Mouse (Mus musculus) heart, embryonic 13.5 days (tissue): Measurements from ENCODE around the gene Fasn. TPM values are rescaled to one million over a fixed set of nuclear protein-coding genes. Genes with fewer than 3 reads are reported as not detected.
"Not testable (repeated sequence)": the region's sequence is repeated elsewhere in the genome, so short reads cannot be mapped to it uniquely, and the experiment has no call there.

Experiments
- ATAC-seq: fragments of 200-750 bp; cut with Nextera tagmentation; 2 replicates; pipeline ENCODE4 v1.8.0; 2017; ENCODE audit warnings: moderate TSS enrichment; ENCODE audit not compliant: insufficient number of reproducible peaks, low FRiP score, low TSS enrichment; ENCODE audit errors: extremely low read depth
- H3K27ac ChIP-seq: fragments of 300-500 bp; sonication (generic); replicated peaks from 2 replicates; pipeline ENCODE4 v1.5.1; 2015; ENCODE audit warnings: moderate library complexity, mild to moderate bottlenecking, inconsistent platforms
- H3K27me3 ChIP-seq: fragments of 300-500 bp; sonication (generic); replicated peaks from 2 replicates; pipeline ENCODE4 v1.6.1; 2015; ENCODE audit warnings: mild to moderate bottlenecking, inconsistent platforms
- H3K36me3 ChIP-seq: fragments of 300-500 bp; sonication (generic); 2 replicates; pipeline ENCODE4 v1.6.1; 2015; ENCODE audit warnings: mild to moderate bottlenecking, inconsistent platforms
- H3K4me1 ChIP-seq: fragments of 300-500 bp; sonication (generic); 2 replicates; pipeline ENCODE4 v1.6.1; 2015; ENCODE audit warnings: inconsistent platforms
- H3K4me2 ChIP-seq: fragments of 300-500 bp; sonication (generic); 2 replicates; pipeline ENCODE4 v1.6.1; 2015; ENCODE audit warnings: inconsistent platforms, mild to moderate bottlenecking, moderate library complexity
- H3K4me3 ChIP-seq: fragments of 300-500 bp; sonication (generic); 2 replicates; pipeline ENCODE4 v1.5.1; 2015; ENCODE audit warnings: moderate library complexity, mild to moderate bottlenecking, inconsistent platforms
- H3K9ac ChIP-seq: fragments of 300-500 bp; sonication (generic); 2 replicates; pipeline ENCODE4 v1.6.1; 2015; ENCODE audit warnings: inconsistent platforms, mild to moderate bottlenecking, moderate library complexity
- H3K9me3 ChIP-seq: fragments of 300-500 bp; sonication (generic); 2 replicates; pipeline ENCODE4 v1.6.1; 2016; ENCODE audit warnings: inconsistent platforms
- WGBS: fragments of 180-500 bp; shearing (Covaris S2); methylation state at CpG from one replicate; pipeline ENCODE4 v1.1.7; 2015; ENCODE audit warnings: mixed read lengths; 5-methylcytosine and 5-hydroxymethylcytosine counted together
- polyA plus RNA-seq: library from polyadenylated mRNA; unstranded; fragments of >200 nt; fragmentation: Nextera tagmentation; extraction: Ambion mirVana; gene quantifications from 2 replicates; pipeline ENCODE4 v1.2.1, GENCODE M21; 2015

Fasn gene
- polyA plus RNA-seq: 23.2 and 26.4 TPM in 2 replicates

GRCm38 (mm10) chr11:120823956-120824786 is at the start of gene Fasn:
Fasn (minus strand) TSS chr11:120824547.
- peak within 1 kb of the TSS; percentile 94 for H3K9ac ChIP-seq
- H3K4me3 ChIP-seq: peak within 1 kb of the TSS; percentile 74
- H3K36me3 ChIP-seq: peaks cover 33% of the 10 kb centered on the region
- WGBS: under 1% methylated on average over 99 of the region's 109 CpGs
- H3K4me1 ChIP-seq: peaks cover 44% of the 10 kb centered on the region
- H3K4me2 ChIP-seq: peak within 1 kb of the TSS; percentile 98
- ATAC-seq: peak; percentile 80
- peak within 1 kb of the TSS; percentile 94 for H3K27ac ChIP-seq
- no peaks in the 10 kb centered on the region for H3K9me3 ChIP-seq
- no peaks in the 10 kb centered on the region for H3K27me3 ChIP-seq

GRCm38 (mm10) chr11:120873206-120873605 is 48.9 kb upstream of the Fasn start:
- no peaks in the 10 kb centered on the region for H3K27me3 ChIP-seq
- no peak overlapping the region for H3K4me2 ChIP-seq
- no peaks in the 10 kb centered on the region for H3K4me1 ChIP-seq
- H3K9ac ChIP-seq: no peak overlapping the region
- no peak overlapping the region for H3K4me3 ChIP-seq
- H3K27ac ChIP-seq: no peak overlapping the region
- 78% methylated on average over 6 of the region's 6 CpGs for WGBS
- no peaks in the 10 kb centered on the region for H3K9me3 ChIP-seq
- H3K36me3 ChIP-seq: peaks cover 21% of the 10 kb centered on the region
- ATAC-seq: no peak

GRCm38 (mm10) chr11:120871521-120871920 is 47.2 kb upstream of the Fasn start:
- Histone ChIP-seq H3K4me2 (no peak overlapping the region), H3K9ac (no peak overlapping the region), H3K27me3 (no peaks in the 10 kb centered on the region), H3K9me3 (no peaks in the 10 kb centered on the region), H3K36me3 (peaks cover 5% of the 10 kb centered on the region), H3K27ac (no peak overlapping the region), H3K4me1 (no peaks in the 10 kb centered on the region), H3K4me3 (no peak overlapping the region)
- no peak for ATAC-seq
- 87% methylated on average over 9 of the region's 9 CpGs for WGBS

DNA sequence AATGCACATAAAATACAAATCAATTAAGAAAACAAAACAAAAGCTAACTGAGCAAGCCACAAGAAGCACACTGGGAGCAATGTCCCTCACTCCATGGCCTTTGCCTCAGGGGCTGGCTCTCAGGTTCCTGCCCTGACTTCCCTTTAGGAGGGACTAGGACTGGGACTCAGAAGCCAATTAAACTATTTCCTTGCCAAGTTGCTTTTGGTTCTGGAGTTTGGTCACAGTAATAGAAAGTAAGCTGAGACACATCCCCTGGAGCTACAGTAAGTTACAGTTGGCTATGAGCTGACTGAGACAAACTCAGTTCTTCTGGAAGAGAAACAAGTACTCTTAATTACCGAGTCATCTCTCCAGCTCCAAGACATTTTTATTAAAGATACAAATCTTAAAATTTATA is 41.5 kb upstream of the Fasn start:
- Histone ChIP-seq H3K4me3 (no peak overlapping the region), H3K4me2 (no peak overlapping the region), H3K27me3 (no peaks in the 10 kb centered on the region), H3K36me3 (peaks cover 10% of the 10 kb centered on the region), H3K9me3 (no peaks in the 10 kb centered on the region), H3K9ac (no peak overlapping the region), H3K4me1 (no peaks in the 10 kb centered on the region), H3K27ac (no peak overlapping the region)
- WGBS: 85% methylated on average over 1 of the region's 1 CpGs
- no peak for ATAC-seq

- 71% methylated on average over 10 of the region's 10 CpGs for WGBS
Observed at GRCm38 (mm10) chr11:120862819-120863218, 38.5 kb upstream of the Fasn start.

DNA sequence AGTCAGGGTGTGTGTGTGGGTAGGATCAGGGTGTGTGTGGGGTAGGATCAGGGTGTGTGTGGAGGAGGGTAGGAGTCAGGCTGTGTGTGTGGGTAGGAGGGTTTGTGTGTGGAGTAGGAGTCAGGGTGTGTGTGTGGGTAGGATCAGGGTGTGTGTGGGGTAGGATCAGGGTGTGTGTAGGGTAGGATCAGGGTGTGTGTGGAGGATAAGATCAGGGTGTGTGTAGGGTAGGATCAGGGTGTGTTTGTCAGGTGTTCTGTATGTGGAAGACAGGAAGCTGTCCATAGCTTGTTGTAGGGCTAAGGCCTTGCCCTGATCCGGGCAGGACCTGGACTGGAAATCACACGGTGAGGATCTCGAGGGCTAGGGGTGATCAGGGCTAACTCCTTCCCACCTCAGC is 31.6 kb upstream of the Fasn start:
- not testable (repeated sequence) for H3K27me3 ChIP-seq, H3K27ac ChIP-seq, H3K4me3 ChIP-seq, ATAC-seq, H3K4me2 ChIP-seq, H3K9ac ChIP-seq, H3K9me3 ChIP-seq
- H3K4me1 ChIP-seq: peaks cover 24% of the 10 kb centered on the region
- peaks cover 30% of the 10 kb centered on the region for H3K36me3 ChIP-seq
- 87% methylated on average over 3 of the region's 3 CpGs for WGBS

More at GRCm38 (mm10) chr11:120862819-120863218, 38.5 kb upstream of the Fasn start:
- no peaks in the 10 kb centered on the region for H3K27me3 ChIP-seq
- H3K4me2 ChIP-seq: no peak overlapping the region
- H3K36me3 ChIP-seq: peaks cover 35% of the 10 kb centered on the region
- H3K4me1 ChIP-seq: no peaks in the 10 kb centered on the region
- ATAC-seq: no peak
- H3K9me3 ChIP-seq: no peaks in the 10 kb centered on the region
- H3K4me3 ChIP-seq: no peak overlapping the region
- no peak overlapping the region for H3K9ac ChIP-seq
- H3K27ac ChIP-seq: no peak overlapping the region

- Histone ChIP-seq H3K9ac (no peak overlapping the region), H3K27ac (no peak overlapping the region), H3K4me2 (no peak overlapping the region), H3K4me3 (no peak overlapping the region), H3K4me1 (peaks cover 31% of the 10 kb centered on the region), H3K36me3 (peaks cover 11% of the 10 kb centered on the region), H3K9me3 (no peaks in the 10 kb centered on the region), H3K27me3 (no peaks in the 10 kb centered on the region)
- no peak for ATAC-seq
- 74% methylated on average over 4 of the region's 4 CpGs for whole genome bisulfite sequencing
Observed at GRCm38 (mm10) chr11:120853788-120854187, 29.4 kb upstream of the Fasn start.

DNA sequence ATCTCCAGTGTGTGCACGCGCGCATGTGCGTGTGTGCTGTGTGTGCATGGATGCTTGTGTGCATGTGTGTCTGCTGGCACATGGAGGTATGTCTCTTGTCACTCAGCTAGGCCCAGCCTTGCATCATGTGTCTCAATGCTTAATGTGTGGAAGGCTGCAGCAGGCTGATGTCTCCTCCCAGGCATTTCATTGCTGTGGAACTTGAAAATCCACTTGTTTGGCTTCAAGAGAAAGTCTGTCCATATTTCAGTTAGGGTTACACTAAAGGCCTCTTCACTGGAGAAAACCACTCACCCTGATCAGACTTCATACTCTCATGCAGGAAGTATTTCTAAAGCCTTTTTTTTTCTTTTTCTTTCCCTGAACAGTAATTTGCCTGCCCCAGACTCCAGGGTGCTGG is 28.8 kb upstream of the Fasn start:
- Histone ChIP-seq H3K27me3 (no peaks in the 10 kb centered on the region), H3K27ac (no peak overlapping the region), H3K36me3 (peaks cover 5% of the 10 kb centered on the region), H3K9me3 (no peaks in the 10 kb centered on the region), H3K4me3 (no peak overlapping the region), H3K4me2 (no peak overlapping the region), H3K9ac (peak overlapping the region; percentile 13; the same call in 1 of the 2 replicates), H3K4me1 (peaks cover 31% of the 10 kb centered on the region)
- WGBS: 94% methylated on average over 4 of the region's 4 CpGs
- no peak for ATAC-seq

- peak overlapping the region; percentile 51 for H3K27ac ChIP-seq
- H3K36me3 ChIP-seq: no peaks in the 10 kb centered on the region; the same call in 1 of the 2 replicates
- 46% methylated on average over 11 of the region's 11 CpGs for WGBS
- H3K27me3 ChIP-seq: no peaks in the 10 kb centered on the region
- H3K9me3 ChIP-seq: no peaks in the 10 kb centered on the region
- H3K9ac ChIP-seq: 0 out of 2 replicates have a peak overlapping the region, but pooled peaks have one; percentile 13
- no peak overlapping the region for H3K4me3 ChIP-seq
- no peak for ATAC-seq
- peaks cover 31% of the 10 kb centered on the region for H3K4me1 ChIP-seq
- no peak overlapping the region for H3K4me2 ChIP-seq
Observed at GRCm38 (mm10) chr11:120852083-120852935, 28.0 kb upstream of the Fasn start.

DNA sequence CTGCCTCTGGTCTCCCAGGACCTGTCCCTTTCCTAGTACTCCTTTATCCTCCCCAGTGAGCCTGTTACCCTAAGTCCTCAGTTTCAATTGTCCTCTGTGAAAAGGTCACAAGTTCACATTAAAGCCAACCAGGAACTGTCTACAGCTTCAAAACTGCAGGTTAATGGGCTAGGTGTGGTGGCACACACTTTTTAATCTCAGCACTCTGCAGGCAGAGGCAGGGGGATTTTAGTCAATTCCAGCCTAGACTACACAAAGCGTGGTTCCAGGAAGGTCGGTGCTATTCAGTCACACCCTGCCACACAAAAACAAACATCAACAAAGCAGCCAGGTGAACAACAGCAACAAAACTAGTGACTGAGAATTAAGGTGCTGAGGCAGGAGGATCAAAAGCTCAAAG is 27.2 kb upstream of the Fasn start:
- Histone ChIP-seq H3K4me3 (no peak overlapping the region), H3K9me3 (no peaks in the 10 kb centered on the region), H3K27me3 (no peaks in the 10 kb centered on the region), H3K36me3 (no peaks in the 10 kb centered on the region), H3K9ac (no peak overlapping the region), H3K4me1 (peaks cover 31% of the 10 kb centered on the region), H3K27ac (no peak overlapping the region), H3K4me2 (no peak overlapping the region)
- 70% methylated on average over 2 of the region's 2 CpGs for WGBS
- no peak for ATAC-seq

DNA sequence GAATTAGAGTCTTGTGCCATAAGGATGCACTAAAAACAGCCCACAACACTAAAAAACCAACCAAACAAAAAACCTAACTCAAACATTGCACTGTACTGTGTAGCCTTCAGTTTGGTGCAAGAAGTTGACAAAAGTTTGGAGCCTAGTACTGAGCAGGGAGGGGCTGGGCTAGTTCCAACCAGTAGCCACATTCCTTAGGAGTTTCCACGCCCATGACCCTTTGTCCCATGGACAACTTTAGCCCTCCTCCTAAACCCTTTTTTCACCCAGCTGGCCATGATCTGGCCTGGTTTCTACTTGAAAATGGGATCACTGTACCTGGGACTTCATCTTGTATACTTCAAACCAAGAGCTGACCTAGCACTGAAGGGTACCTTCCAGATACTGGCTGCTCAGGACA is 26.8 kb upstream of the Fasn start:
- H3K36me3 ChIP-seq: no peaks in the 10 kb centered on the region
- WGBS: 48% methylated on average over 1 of the region's 1 CpGs
- no peak overlapping the region for H3K4me2 ChIP-seq
- H3K4me3 ChIP-seq: no peak overlapping the region
- no peak overlapping the region for H3K27ac ChIP-seq
- H3K27me3 ChIP-seq: no peaks in the 10 kb centered on the region
- no peak overlapping the region for H3K9ac ChIP-seq
- no peaks in the 10 kb centered on the region for H3K9me3 ChIP-seq
- H3K4me1 ChIP-seq: peaks cover 31% of the 10 kb centered on the region
- ATAC-seq: no peak
